Mouse (Mus musculus) thymus, adult 2 months (tissue): ENCODE measurements at regions not wholly inside any gene's neighbourhood (a gene's known extent, or its start where the extent isn't known, plus 50 kb on each side); places are given as distances from the start of the nearest gene placed in this dataset.

Source experiments
- DNase-seq: peaks from one replicate; pipeline ENCODE4 v3.0.0; 2021
- H3K27ac ChIP-seq: fragments of 200-500 bp; 2 replicates; pipeline ENCODE4 v1.5.1; 2012; ENCODE audit warnings: low read length, control low read depth; ENCODE audit not compliant: control insufficient read depth, insufficient read depth
- H3K27me3 ChIP-seq: fragments of 200-500 bp; 2 replicates; pipeline ENCODE4 v1.6.1; 2012; ENCODE audit warnings: mild to moderate bottlenecking, low read length, moderate library complexity, mixed read lengths; ENCODE audit not compliant: control insufficient read depth, insufficient read depth
- H3K36me3 ChIP-seq: fragments of 200-500 bp; 2 replicates; pipeline ENCODE4 v1.6.1; 2012; ENCODE audit warnings: mild to moderate bottlenecking, low read length, moderate library complexity; ENCODE audit not compliant: control insufficient read depth, insufficient read depth
- H3K4me1 ChIP-seq: fragments of 200-500 bp; replicated peaks from 2 replicates; pipeline ENCODE4 v1.6.1; 2012; ENCODE audit warnings: low read length; ENCODE audit not compliant: control insufficient read depth, insufficient read depth
- H3K4me3 ChIP-seq: fragments of 200-500 bp; 2 replicates; pipeline ENCODE4 v1.5.1; 2012; ENCODE audit warnings: mild to moderate bottlenecking, low read length, control low read depth, moderate library complexity; ENCODE audit not compliant: control insufficient read depth, insufficient read depth
- CTCF ChIP-seq: fragments of 200-500 bp; IDR thresholded peaks from 2 replicates; pipeline ENCODE4 v1.5.1; 2012; ENCODE audit warnings: mild to moderate bottlenecking, control low read depth, low read length, moderate library complexity, borderline replicate concordance; ENCODE audit not compliant: control insufficient read depth, poor library complexity, insufficient read depth; ENCODE audit errors: extremely low read depth
- POLR2A ChIP-seq: fragments of 200-500 bp; IDR thresholded peaks from 2 replicates; pipeline ENCODE4 v1.6.1; 2012; ENCODE audit warnings: mild to moderate bottlenecking, low read length, control low read depth, moderate library complexity; ENCODE audit not compliant: control insufficient read depth, poor library complexity, insufficient read depth; ENCODE audit errors: extremely low read depth
- WGBS: fragments of 180-500 bp; shearing (Covaris S2); methylation state at CpG from one replicate; pipeline ENCODE4 v1.1.7; 2018; 5-methylcytosine and 5-hydroxymethylcytosine counted together

DNA sequence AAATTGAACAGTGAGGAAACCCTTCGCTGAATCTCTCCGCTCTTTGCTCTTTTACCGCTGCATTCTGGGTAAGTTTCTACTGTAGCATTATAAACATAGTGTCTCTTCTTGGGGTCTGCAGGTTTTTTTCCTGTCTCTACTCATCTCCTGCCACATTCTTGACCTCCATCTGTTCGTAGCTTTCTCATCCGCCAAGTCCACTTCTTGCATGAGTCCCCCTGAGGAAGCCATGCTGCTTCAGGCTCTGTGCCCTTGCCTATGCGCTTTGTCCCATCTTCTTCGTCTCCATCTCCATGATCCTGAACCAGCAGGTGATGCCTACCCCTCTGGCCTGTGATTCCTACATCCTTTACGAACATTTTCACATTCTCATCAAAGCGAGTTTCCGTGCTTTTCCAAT is 60.0 kb upstream of the 4930583I09Rik start:
- WGBS = 95% methylated on average over 10 of the region's 10 CpGs
- TF ChIP-seq CTCF = no peak
- TF ChIP-seq POLR2A = no peak
- Histone ChIP-seq H3K4me3 (no peak overlapping the region), H3K4me1 (no peaks in the 10 kb centered on the region; the same call in 1 of the 2 replicates), H3K27ac (no peak overlapping the region), H3K36me3 (no peaks in the 10 kb centered on the region), H3K27me3 (no peaks in the 10 kb centered on the region)
- DNase-seq = no peak

DNA sequence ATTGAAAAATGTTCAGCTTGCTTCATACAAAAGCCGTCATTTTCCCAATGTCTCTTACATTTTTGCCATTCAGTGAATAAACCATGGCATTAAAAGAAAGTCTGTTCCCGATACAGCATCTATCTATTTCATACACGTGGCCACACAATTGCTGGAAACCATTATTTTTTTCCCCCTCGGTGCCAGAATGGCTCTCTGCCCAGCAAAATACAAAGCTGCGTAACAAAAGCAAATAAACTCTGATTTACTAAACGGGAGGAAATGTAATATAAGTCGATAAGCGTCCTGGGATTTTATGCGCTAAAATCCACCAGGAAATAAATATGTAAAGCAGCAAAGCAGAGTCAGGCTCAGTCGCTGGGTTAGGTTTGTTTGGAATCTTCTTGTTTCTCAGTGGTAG is 59.6 kb upstream of the 4930583I09Rik start:
- H3K36me3 ChIP-seq = no peaks in the 10 kb centered on the region
- no peaks in the 10 kb centered on the region for H3K27me3 ChIP-seq
- TF ChIP-seq POLR2A (no peak), CTCF (no peak)
- H3K4me3 ChIP-seq = no peak overlapping the region
- DNase-seq = no peak
- H3K27ac ChIP-seq = no peak overlapping the region
- H3K4me1 ChIP-seq = no peaks in the 10 kb centered on the region; the same call in 1 of the 2 replicates
- WGBS = 85% methylated on average over 10 of the region's 10 CpGs

DNA sequence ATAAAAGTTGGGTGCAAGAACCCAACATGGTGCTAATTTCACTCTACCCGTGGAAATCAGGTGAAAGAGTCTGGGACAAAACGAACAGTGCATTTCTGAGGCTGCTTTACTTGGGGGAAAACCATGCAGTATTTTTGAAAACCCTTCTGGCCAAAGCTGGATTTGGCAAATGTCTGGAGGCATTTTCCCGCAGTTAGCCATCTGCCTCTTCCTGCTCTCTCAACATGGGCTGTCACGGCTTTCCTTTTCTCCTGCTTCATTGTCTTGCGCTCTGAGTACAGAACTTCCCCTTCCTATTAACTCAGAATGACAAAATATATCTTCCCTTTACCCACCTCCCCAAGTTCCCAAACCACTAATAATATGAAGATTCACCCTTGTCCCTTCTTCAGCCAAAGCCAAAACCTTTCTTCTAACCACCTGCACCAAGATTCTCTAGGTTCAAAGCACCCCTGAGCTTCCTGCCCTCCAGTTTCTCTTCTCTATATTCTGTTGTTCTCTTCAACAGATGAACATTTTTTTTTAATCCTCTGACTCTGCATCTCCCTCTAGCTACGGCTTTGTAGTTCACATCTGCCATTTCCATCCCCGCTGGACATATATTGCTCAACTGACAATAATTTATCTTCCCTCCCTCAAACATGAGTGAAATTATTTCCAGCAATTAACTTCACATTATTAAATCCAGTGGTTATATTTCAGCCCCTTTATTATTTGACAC is 57.5 kb upstream of the 4930583I09Rik start:
- H3K4me1 ChIP-seq = no peaks in the 10 kb centered on the region; the same call in 1 of the 2 replicates
- WGBS = 41% methylated on average over 7 of the region's 7 CpGs
- no peak overlapping the region for H3K4me3 ChIP-seq
- DNase-seq = no peak
- H3K27ac ChIP-seq = no peak overlapping the region
- no peaks in the 10 kb centered on the region for H3K27me3 ChIP-seq
- TF ChIP-seq CTCF (no peak), POLR2A (no peak)
- H3K36me3 ChIP-seq = no peaks in the 10 kb centered on the region
